Mouse (Mus musculus) heart, embryonic 11.5 days (tissue): ENCODE measurements around the gene Mfap5. TPM values are rescaled to one million over a fixed set of nuclear protein-coding genes. Genes with fewer than 3 reads are reported as not detected.
"Not testable (repeated sequence)": the region's sequence is repeated elsewhere in the genome, so short reads cannot be mapped to it uniquely, and the experiment has no call there.

Experiments
- ATAC-seq: fragments of 200-750 bp; cut with Nextera tagmentation; replicated peaks from 2 replicates; pipeline ENCODE4 v1.8.0; 2017; ENCODE audit warnings: moderate library complexity; ENCODE audit not compliant: insufficient number of reproducible peaks, low FRiP score, low TSS enrichment
- H3K27ac ChIP-seq: fragments of 300-500 bp; sonication (generic); 2 replicates; pipeline ENCODE4 v1.5.1; 2014; ENCODE audit warnings: mild to moderate bottlenecking, low read depth, low read length
- H3K27me3 ChIP-seq: fragments of 300-500 bp; sonication (generic); 2 replicates; pipeline ENCODE4 v1.6.1; 2014; ENCODE audit warnings: mild to moderate bottlenecking, low read length, mixed read lengths; ENCODE audit not compliant: control insufficient read depth, insufficient read depth
- H3K36me3 ChIP-seq: fragments of 300-500 bp; sonication (generic); 2 replicates; pipeline ENCODE4 v1.6.1; 2014; ENCODE audit warnings: mild to moderate bottlenecking, low read length, moderate library complexity, mixed read lengths; ENCODE audit not compliant: control insufficient read depth, insufficient read depth
- H3K4me1 ChIP-seq: fragments of 300-500 bp; sonication (generic); 2 replicates; pipeline ENCODE4 v1.6.1; 2014; ENCODE audit warnings: low read length; ENCODE audit not compliant: control insufficient read depth, insufficient read depth
- H3K4me2 ChIP-seq: fragments of 300-500 bp; sonication (generic); 2 replicates; pipeline ENCODE4 v1.6.1; 2014; ENCODE audit warnings: mild to moderate bottlenecking, moderate library complexity
- H3K4me3 ChIP-seq: fragments of 300-500 bp; sonication (generic); 2 replicates; pipeline ENCODE4 v1.5.1; 2014; ENCODE audit warnings: low read depth, low read length
- H3K9ac ChIP-seq: fragments of 300-500 bp; sonication (generic); 2 replicates; pipeline ENCODE4 v1.6.1; 2014; ENCODE audit warnings: mild to moderate bottlenecking, low read depth, low read length, moderate library complexity
- H3K9me3 ChIP-seq: fragments of 300-500 bp; sonication (generic); replicated peaks from 2 replicates; pipeline ENCODE4 v1.6.1; 2016; ENCODE audit warnings: low read length; ENCODE audit not compliant: control insufficient read depth
- WGBS: fragments of 180-500 bp; shearing (Covaris S2); extraction: QIAGEN DNeasy Blood & Tissue Kit; methylation state at CpG from one replicate; pipeline ENCODE4 v1.1.7; 2014; ENCODE audit not compliant: insufficient replicate concordance; 5-methylcytosine and 5-hydroxymethylcytosine counted together
- polyA plus RNA-seq: library from polyadenylated mRNA; unstranded; fragments of >200 nt; fragmentation: Nextera tagmentation; extraction: Ambion mirVana; gene quantifications from 2 replicates; pipeline ENCODE4 v1.2.1, GENCODE M21; 2014

The Mfap5 gene
- polyA plus RNA-seq, 1 experiment from 2014 or later = 5.4 TPM

DNA sequence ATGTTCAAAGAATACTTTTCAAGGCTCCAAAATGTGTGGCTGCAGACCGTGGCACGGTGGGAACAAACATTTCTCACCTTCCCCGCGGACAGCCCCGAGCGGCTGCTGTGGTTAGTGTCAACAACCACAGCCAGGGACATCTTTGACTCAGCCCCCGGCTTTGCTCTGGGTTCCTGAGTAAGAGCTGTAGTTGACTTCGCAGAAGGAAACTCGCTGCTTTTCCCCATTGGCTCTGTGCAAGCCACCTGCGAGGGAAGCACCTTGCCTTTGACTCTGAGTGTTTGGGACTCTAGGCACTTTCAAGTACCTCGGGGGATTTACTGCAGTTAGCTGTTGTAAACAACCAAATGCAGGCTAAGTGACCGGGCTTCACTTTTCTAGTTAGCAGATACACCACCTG lies 22.0 kb downstream of the Mfap5 start:
- Histone ChIP-seq H3K27me3 (no peaks in the 10 kb centered on the region), H3K9me3 (no peaks in the 10 kb centered on the region), H3K27ac (no peak overlapping the region), H3K4me2 (no peak overlapping the region), H3K4me1 (no peaks in the 10 kb centered on the region), H3K9ac (no peak overlapping the region), H3K4me3 (no peak overlapping the region), H3K36me3 (no peaks in the 10 kb centered on the region)
- 23% methylated on average over 12 of the region's 12 CpGs for WGBS
- no peak for ATAC-seq

DNA sequence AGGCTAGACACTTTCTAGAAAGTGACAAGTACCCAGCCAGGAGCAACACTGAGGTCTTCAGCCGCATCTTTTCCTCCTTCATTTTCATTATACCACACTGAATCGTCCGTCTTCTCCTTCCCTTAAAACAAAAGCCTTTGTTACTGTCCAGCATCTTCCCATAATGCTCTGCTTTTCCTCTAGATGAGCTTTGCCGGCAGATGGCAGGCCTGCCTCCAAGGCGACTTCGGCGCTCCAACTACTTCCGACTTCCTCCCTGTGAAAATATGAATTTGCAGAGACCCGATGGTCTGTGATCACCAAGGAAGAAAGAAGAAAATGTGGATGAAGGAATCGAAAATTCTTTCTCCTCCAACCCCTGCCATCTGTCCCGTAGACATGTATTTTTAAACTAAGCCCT lies 22.5 kb downstream of the Mfap5 start:
- H3K4me1 ChIP-seq = no peaks in the 10 kb centered on the region
- no peak overlapping the region for H3K27ac ChIP-seq
- no peak for ATAC-seq
- H3K4me3 ChIP-seq = no peak overlapping the region
- no peaks in the 10 kb centered on the region for H3K9me3 ChIP-seq
- H3K27me3 ChIP-seq = no peaks in the 10 kb centered on the region
- no peaks in the 10 kb centered on the region for H3K36me3 ChIP-seq
- no peak overlapping the region for H3K4me2 ChIP-seq
- 74% methylated on average over 11 of the region's 11 CpGs for WGBS
- no peak overlapping the region for H3K9ac ChIP-seq

DNA sequence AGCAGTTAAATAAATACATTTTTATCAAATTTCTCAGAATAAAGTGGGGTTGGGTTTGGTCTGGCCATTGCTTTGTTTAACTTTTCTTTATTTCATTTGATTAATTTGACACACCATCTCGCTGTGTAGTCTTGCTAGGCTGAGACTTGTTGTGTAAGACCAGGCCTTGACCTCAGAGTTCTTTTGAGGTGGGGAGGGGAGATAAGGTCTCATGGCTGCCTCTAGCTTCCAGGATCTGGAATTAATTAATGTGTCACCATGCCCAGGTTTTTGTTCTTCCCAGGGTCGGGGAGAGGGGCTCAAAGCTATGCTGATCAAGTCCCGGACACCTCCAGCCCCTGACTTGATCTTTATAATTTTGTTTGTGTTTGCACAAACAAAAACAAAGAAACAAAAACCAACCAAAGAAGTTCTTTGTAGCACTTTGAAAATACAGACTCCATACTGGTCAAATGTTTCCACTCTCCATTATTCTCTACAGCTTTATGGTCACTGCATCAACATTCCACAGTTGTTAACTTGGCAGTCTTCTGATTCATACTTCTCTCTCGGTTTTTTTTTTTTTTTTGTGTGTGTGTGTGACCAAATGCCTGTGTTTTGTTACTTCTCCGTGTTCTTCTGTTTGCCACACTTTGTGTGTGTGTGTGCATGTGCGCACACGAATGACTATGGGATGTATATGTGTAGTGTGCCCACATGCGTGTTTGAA lies 26.0 kb downstream of the Mfap5 start:
- ATAC-seq = no peak
- Histone ChIP-seq H3K9me3 (no peaks in the 10 kb centered on the region), H3K36me3 (no peaks in the 10 kb centered on the region), H3K4me3 (no peak overlapping the region), H3K9ac (no peak overlapping the region), H3K27me3 (no peaks in the 10 kb centered on the region), H3K4me1 (no peaks in the 10 kb centered on the region), H3K27ac (no peak overlapping the region), H3K4me2 (no peak overlapping the region)
- 65% methylated on average over 8 of the region's 8 CpGs for WGBS

DNA sequence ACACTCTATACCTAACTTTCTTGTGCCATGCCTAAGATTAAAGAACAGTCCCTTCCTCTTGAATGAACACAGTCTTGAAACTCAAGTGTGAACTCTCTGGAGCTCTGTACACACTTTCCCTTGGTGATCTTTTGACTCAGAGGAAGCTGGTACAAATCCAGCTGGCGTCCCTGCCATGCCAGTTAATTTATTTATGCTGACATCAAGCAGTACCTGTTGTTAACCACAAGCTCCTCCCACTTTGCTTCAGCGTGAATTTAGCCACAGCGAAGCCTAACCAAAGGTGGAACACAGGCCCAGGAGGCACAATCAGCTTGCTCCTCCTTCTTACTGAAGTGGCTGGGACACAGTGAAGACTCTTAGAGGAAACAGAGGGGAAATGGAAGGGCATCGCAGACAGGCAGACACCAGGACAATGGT lies 27.2 kb downstream of the Mfap5 start:
- no peak overlapping the region for H3K27ac ChIP-seq
- WGBS = 26% methylated on average over 4 of the region's 4 CpGs
- no peaks in the 10 kb centered on the region for H3K27me3 ChIP-seq
- no peaks in the 10 kb centered on the region for H3K36me3 ChIP-seq
- no peak for ATAC-seq
- H3K9ac ChIP-seq = no peak overlapping the region
- H3K4me1 ChIP-seq = no peaks in the 10 kb centered on the region
- H3K4me2 ChIP-seq = peak overlapping the region; percentile 33
- no peaks in the 10 kb centered on the region for H3K9me3 ChIP-seq
- peak overlapping the region; percentile 11; the same call in 1 of the 2 replicates for H3K4me3 ChIP-seq

DNA sequence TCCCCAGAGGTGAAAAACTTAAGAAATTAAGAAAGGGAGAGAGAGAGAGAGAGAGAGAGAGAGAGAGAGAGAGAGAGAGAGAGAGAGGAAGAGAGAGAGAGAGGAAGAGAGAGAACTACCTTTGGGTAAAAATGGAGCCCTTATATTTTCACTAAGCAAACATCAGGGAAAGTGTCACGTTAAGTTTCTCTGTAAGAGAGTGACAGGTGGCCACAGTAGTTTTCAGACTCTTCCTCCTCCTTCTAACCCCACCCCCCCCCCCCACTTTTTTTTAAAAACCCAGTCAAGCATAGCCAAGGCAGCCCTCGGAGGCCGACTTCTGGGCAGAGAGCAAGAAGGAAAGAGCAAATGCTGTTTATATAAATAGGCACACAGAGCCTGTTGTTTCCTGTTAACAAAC lies 28.4 kb downstream of the Mfap5 start:
- Histone ChIP-seq H3K9ac (no peak overlapping the region), H3K9me3 (no peaks in the 10 kb centered on the region), H3K4me3 (no peak overlapping the region), H3K4me1 (no peaks in the 10 kb centered on the region), H3K27me3 (no peaks in the 10 kb centered on the region), H3K27ac (no peak overlapping the region), H3K4me2 (no peak overlapping the region), H3K36me3 (no peaks in the 10 kb centered on the region)
- WGBS = 51% methylated on average over 3 of the region's 3 CpGs
- ATAC-seq = no peak

DNA sequence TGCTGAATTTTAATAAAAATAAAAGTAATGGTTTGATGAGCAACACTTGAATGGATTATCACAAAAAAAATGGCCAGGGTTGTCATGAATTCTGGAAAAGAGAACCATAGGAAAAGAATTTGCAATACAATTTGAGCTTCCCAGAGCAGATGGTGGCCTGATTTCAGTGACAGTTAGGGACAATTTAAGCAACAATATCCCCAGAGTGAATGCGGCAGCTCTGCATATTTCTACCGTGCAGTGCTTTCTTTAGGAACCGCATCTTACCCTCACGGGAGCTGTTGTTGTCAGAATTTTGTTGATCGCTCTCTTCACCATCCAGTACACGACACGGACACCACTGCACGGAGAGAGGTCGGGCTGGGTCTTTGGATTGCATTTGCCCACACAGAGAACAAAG lies 33.9 kb downstream of the Mfap5 start:
- H3K27me3 ChIP-seq = no peaks in the 10 kb centered on the region
- no peak overlapping the region for H3K4me2 ChIP-seq
- ATAC-seq = no peak
- H3K4me3 ChIP-seq = no peak overlapping the region
- no peak overlapping the region for H3K9ac ChIP-seq
- 85% methylated on average over 9 of the region's 9 CpGs for WGBS
- H3K4me1 ChIP-seq = no peaks in the 10 kb centered on the region
- H3K27ac ChIP-seq = no peak overlapping the region
- no peaks in the 10 kb centered on the region for H3K9me3 ChIP-seq
- no peaks in the 10 kb centered on the region for H3K36me3 ChIP-seq

DNA sequence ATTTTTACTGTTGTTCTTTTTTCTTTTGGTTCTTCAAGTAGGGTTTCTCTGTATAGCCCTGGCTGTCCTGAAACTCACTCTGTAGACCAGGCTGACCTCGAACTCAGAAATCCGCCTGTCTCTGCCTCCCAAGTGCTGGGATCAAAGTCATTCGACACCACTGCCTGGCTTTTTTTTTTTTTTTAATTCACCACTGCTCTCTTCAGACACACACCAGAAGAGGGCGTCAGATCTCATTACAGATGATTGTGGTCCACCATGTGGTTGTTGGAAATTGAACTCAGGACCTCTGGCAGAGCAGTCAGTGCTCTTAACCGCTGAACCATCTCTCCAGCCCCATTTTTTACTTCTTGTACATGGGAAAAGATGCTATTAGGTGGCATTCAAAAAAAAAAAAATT lies 36.8 kb downstream of the Mfap5 start:
- H3K4me1 ChIP-seq, H3K27ac ChIP-seq, H3K9me3 ChIP-seq, H3K27me3 ChIP-seq, H3K4me2 ChIP-seq, H3K36me3 ChIP-seq, H3K9ac ChIP-seq, H3K4me3 ChIP-seq, ATAC-seq: not testable (repeated sequence)
- WGBS = 72% methylated on average over 5 of the region's 5 CpGs

DNA sequence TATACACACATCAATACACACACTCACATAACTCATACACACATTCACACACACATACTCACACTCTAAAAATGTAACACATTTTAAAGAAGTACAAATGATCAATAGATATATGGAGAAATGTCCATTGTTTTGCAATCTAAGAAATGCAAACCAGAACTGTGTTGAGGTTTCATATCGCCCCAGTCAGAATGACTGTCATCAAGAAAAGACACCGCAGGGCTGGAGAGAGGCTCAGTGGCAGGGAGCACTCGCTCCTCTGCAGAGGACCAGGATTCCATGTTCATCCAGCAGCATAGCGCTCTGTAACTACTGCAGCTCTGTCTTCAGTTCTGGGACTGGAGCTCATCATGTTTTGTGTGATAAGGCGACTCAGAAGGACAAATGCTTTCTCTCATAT lies 37.9 kb downstream of the Mfap5 start:
- ATAC-seq = no peak
- H3K36me3 ChIP-seq = no peaks in the 10 kb centered on the region
- H3K4me2 ChIP-seq = no peak overlapping the region
- H3K4me3 ChIP-seq = no peak overlapping the region
- no peak overlapping the region for H3K9ac ChIP-seq
- H3K9me3 ChIP-seq = no peaks in the 10 kb centered on the region
- H3K27ac ChIP-seq = no peak overlapping the region
- H3K4me1 ChIP-seq = no peaks in the 10 kb centered on the region; the same call in 1 of the 2 replicates
- WGBS = 66% methylated on average over 5 of the region's 5 CpGs
- H3K27me3 ChIP-seq = no peaks in the 10 kb centered on the region

DNA sequence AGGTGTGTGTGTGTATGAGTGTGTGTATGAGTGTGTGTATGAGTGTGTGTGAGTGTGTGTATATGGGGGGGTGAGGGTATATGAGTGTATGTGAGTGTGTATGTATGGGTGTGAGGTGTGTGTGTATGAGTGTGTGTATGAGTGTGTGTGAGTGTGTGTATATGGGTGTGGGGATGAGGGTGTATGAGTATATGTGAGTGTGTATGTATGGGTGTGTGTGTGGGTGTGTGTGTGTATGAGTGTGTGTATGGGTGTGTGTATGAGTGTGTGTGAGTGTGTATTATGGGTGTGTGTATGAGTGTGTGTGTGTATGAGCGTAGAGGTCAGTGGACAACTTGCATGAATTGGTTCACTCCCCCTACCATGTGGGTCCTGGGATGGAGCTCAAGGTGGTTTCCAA lies 39.0 kb downstream of the Mfap5 start:
- no peak for ATAC-seq
- Histone ChIP-seq H3K36me3 (no peaks in the 10 kb centered on the region), H3K4me1 (no peaks in the 10 kb centered on the region; the same call in 1 of the 2 replicates), H3K9me3 (no peaks in the 10 kb centered on the region), H3K4me3 (no peak overlapping the region), H3K4me2 (no peak overlapping the region), H3K9ac (no peak overlapping the region), H3K27me3 (no peaks in the 10 kb centered on the region), H3K27ac (no peak overlapping the region)
- WGBS = 89% methylated on average over 1 of the region's 1 CpGs
